Mouse (Mus musculus) limb, embryonic 14.5 days (tissue): ENCODE data around the gene Ppp4r3b. TPM values are rescaled to one million over a fixed set of nuclear protein-coding genes. Genes with fewer than 3 reads are reported as not detected.

ENCODE experiments used
- ATAC-seq: fragments of 200-750 bp; cut with Nextera tagmentation; 2 replicates; pipeline ENCODE4 v1.8.0; 2017; ENCODE audit warnings: low read depth, moderate number of reproducible peaks, moderate TSS enrichment; ENCODE audit not compliant: low FRiP score
- DNase-seq: peaks from one replicate; pipeline ENCODE4 v3.0.0-alpha.2; 2015; ENCODE audit warnings: low spot score
- H3K27ac ChIP-seq: fragments of 300-500 bp; sonication (generic); replicated peaks from 2 replicates; pipeline ENCODE4 v1.5.1; 2014; ENCODE audit warnings: low read depth, mild to moderate bottlenecking, low read length, moderate library complexity, mixed read lengths
- H3K27me3 ChIP-seq: fragments of 300-500 bp; sonication (generic); 2 replicates; pipeline ENCODE4 v1.6.1; 2014; ENCODE audit warnings: low read length, mixed read lengths; ENCODE audit not compliant: control insufficient read depth, insufficient read depth
- H3K36me3 ChIP-seq: fragments of 300-500 bp; sonication (generic); 2 replicates; pipeline ENCODE4 v1.6.1; 2014; ENCODE audit warnings: mild to moderate bottlenecking, low read length, moderate library complexity, mixed read lengths; ENCODE audit not compliant: control insufficient read depth, insufficient read depth
- H3K4me1 ChIP-seq: fragments of 300-500 bp; sonication (generic); 2 replicates; pipeline ENCODE4 v1.6.1; 2014; ENCODE audit warnings: antibody characterized with exemption, low read length, mixed read lengths; ENCODE audit not compliant: control insufficient read depth, insufficient read depth
- H3K4me2 ChIP-seq: fragments of 300-500 bp; sonication (generic); replicated peaks from 2 replicates; pipeline ENCODE4 v1.6.1; 2014; ENCODE audit warnings: low read depth, mild to moderate bottlenecking, low read length, moderate library complexity; ENCODE audit not compliant: severe bottlenecking
- H3K4me3 ChIP-seq: fragments of 300-500 bp; sonication (generic); replicated peaks from 2 replicates; pipeline ENCODE4 v1.5.1; 2014; ENCODE audit warnings: low read length
- H3K9ac ChIP-seq: fragments of 300-500 bp; sonication (generic); 2 replicates; pipeline ENCODE4 v1.6.1; 2014; ENCODE audit warnings: mild to moderate bottlenecking, low read depth, low read length, moderate library complexity; ENCODE audit not compliant: severe bottlenecking
- H3K9me3 ChIP-seq: fragments of 300-500 bp; sonication (generic); 2 replicates; pipeline ENCODE4 v1.6.1; 2016; ENCODE audit warnings: low read length; ENCODE audit not compliant: control insufficient read depth
- POLR2A ChIP-seq: fragments of 200-500 bp; IDR thresholded peaks from 2 replicates; pipeline ENCODE4 v1.8.0; 2012; ENCODE audit warnings: inconsistent platforms, mild to moderate bottlenecking, moderate library complexity, borderline replicate concordance; ENCODE audit not compliant: insufficient read depth, insufficient read length; ENCODE audit errors: extremely low read depth
- WGBS: fragments of 180-500 bp; shearing (Covaris S2); extraction: QIAGEN DNeasy Blood & Tissue Kit; methylation state at CpG from one replicate; pipeline ENCODE4 v1.1.7; 2014; 5-methylcytosine and 5-hydroxymethylcytosine counted together
- polyA plus RNA-seq, 2 experiments: library from polyadenylated mRNA; depleted of rRNA in 1 of 2; stranded (reverse) in 1 of 2; unstranded in 1 of 2; fragments of >200 nt; fragmentation: Nextera tagmentation in 1 of 2; extraction: Ambion mirVana in 1 of 2; gene quantifications; 2 replicates each; pipeline versions ENCODE4 v1.2.1 to v1.2.3; 2012 to 2014

Gene Ppp4r3b
- polyA plus RNA-seq, 2 experiments: 21.0 to 77.8 TPM

GRCm38 (mm10) chr11:29180657-29181056 lies 8.0 kb downstream of the Ppp4r3b start:
- H3K9me3 ChIP-seq: no peaks in the 10 kb centered on the region
- H3K27me3 ChIP-seq: no peaks in the 10 kb centered on the region
- DNase-seq (no peak), ATAC-seq (no peak)
- TF ChIP-seq POLR2A: no peak
- no peak overlapping the region for H3K9ac ChIP-seq
- H3K4me2 ChIP-seq: no peak overlapping the region
- 80% methylated on average over 3 of the region's 3 CpGs for WGBS
- H3K4me1 ChIP-seq: no peaks in the 10 kb centered on the region
- H3K4me3 ChIP-seq: no peak overlapping the region
- H3K36me3 ChIP-seq: peaks cover 38% of the 10 kb centered on the region
- H3K27ac ChIP-seq: no peak overlapping the region

- Histone ChIP-seq H3K4me1 (no peaks in the 10 kb centered on the region), H3K9ac (no peak overlapping the region), H3K4me2 (no peak overlapping the region), H3K27me3 (no peaks in the 10 kb centered on the region), H3K36me3 (peaks cover 46% of the 10 kb centered on the region), H3K9me3 (no peaks in the 10 kb centered on the region), H3K27ac (no peak overlapping the region), H3K4me3 (no peak overlapping the region)
- no peak for TF ChIP-seq POLR2A
- WGBS: 95% methylated on average over 5 of the region's 5 CpGs
- no peak for DNase-seq
- no peak for ATAC-seq
Measured at GRCm38 (mm10) chr11:29181751-29182150, 9.1 kb downstream of the Ppp4r3b start.

GRCm38 (mm10) chr11:29188981-29189380 lies 16.3 kb downstream of the Ppp4r3b start:
- Histone ChIP-seq H3K36me3 (peaks cover 64% of the 10 kb centered on the region), H3K4me1 (no peaks in the 10 kb centered on the region), H3K27ac (no peak overlapping the region), H3K9ac (no peak overlapping the region), H3K27me3 (no peaks in the 10 kb centered on the region), H3K4me2 (no peak overlapping the region), H3K4me3 (no peak overlapping the region), H3K9me3 (no peaks in the 10 kb centered on the region)
- DNase-seq (no peak), ATAC-seq (no peak)
- TF ChIP-seq POLR2A: no peak
- WGBS: 77% methylated on average over 2 of the region's 2 CpGs

- WGBS: 82% methylated on average over 5 of the region's 5 CpGs
- no peak overlapping the region for H3K27ac ChIP-seq
- TF ChIP-seq POLR2A: no peak
- no peaks in the 10 kb centered on the region for H3K4me1 ChIP-seq
- ATAC-seq: no peak
- H3K36me3 ChIP-seq: peaks cover 55% of the 10 kb centered on the region
- no peak overlapping the region for H3K4me3 ChIP-seq
- no peak overlapping the region for H3K4me2 ChIP-seq
- H3K27me3 ChIP-seq: no peaks in the 10 kb centered on the region
- no peaks in the 10 kb centered on the region for H3K9me3 ChIP-seq
- H3K9ac ChIP-seq: no peak overlapping the region
- DNase-seq: no peak
Measured at GRCm38 (mm10) chr11:29203653-29204052, 31.0 kb downstream of the Ppp4r3b start.

- Histone ChIP-seq H3K9ac (no peak overlapping the region), H3K4me3 (no peak overlapping the region), H3K36me3 (peaks cover 49% of the 10 kb centered on the region), H3K4me1 (no peaks in the 10 kb centered on the region), H3K9me3 (no peaks in the 10 kb centered on the region), H3K27me3 (no peaks in the 10 kb centered on the region), H3K27ac (no peak overlapping the region), H3K4me2 (no peak overlapping the region)
- no peak for TF ChIP-seq POLR2A
- DNase-seq (no peak), ATAC-seq (no peak)
- 95% methylated on average over 2 of the region's 2 CpGs for WGBS
Measured at GRCm38 (mm10) chr11:29209774-29210173, 37.1 kb downstream of the Ppp4r3b start.

GRCm38 (mm10) chr11:29216196-29216595 lies 43.5 kb downstream of the Ppp4r3b start:
- Histone ChIP-seq H3K27me3 (no peaks in the 10 kb centered on the region), H3K36me3 (peaks cover 77% of the 10 kb centered on the region), H3K4me2 (no peak overlapping the region), H3K27ac (no peak overlapping the region), H3K4me3 (no peak overlapping the region), H3K4me1 (no peaks in the 10 kb centered on the region), H3K9ac (no peak overlapping the region), H3K9me3 (no peaks in the 10 kb centered on the region)
- DNase-seq (no peak), ATAC-seq (no peak)
- 95% methylated on average over 2 of the region's 2 CpGs for WGBS
- no peak for TF ChIP-seq POLR2A
